Mouse (Mus musculus): ENCODE results near the gene Gstt1. TPM values are rescaled to one million over a fixed set of nuclear protein-coding genes. Genes with fewer than 3 reads are reported as not detected.
"Not testable (repeated sequence)": the region's sequence is repeated elsewhere in the genome, so short reads cannot be mapped to it uniquely, and the experiment has no call there.

Gstt1 gene
- total RNA-seq, 2 experiments from 2014 or later = 12.0 to 12.5 TPM

DNA sequence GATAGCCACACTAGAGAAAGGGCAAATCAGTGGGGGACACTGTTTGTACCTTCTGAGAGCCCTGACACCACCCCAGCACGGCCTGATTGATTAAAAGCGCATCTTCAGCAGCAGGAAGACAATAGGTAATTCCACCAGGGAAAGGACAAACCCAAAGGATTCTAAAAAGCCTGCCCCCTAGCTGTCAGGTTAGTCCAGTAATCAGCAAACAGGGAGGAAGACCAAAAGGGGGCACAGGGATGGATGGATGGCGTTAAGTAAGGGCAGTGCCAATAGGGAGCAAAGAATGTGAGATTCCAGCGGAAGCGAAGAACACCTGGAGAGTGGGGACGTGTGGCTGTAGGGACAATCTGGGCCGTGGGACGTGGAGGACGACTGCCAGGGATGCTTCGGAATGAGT, 20.3 kb upstream of the Gstt1 start:
- no peak for DNase-seq

DNA sequence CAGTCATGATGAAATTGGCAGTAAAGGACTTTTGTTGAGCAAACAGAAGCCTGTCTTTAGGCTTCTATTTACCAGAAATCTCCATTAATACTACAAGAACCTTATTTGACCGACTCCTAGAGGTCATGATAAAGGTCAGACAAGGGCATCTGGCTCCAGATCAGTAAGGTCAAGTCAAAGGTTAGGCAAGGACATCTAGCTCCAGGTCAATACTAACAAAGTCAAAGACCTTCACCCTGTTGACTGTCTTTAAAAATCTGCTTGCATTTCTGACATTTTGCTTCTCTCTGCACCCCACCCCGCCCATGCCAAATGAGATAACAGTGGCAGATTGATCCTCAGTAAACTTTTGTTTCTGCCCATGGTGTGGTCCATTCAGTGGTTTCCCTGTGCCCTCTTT, 5.8 kb upstream of the Gstt1 start:
- DNase-seq = no peak

DNA sequence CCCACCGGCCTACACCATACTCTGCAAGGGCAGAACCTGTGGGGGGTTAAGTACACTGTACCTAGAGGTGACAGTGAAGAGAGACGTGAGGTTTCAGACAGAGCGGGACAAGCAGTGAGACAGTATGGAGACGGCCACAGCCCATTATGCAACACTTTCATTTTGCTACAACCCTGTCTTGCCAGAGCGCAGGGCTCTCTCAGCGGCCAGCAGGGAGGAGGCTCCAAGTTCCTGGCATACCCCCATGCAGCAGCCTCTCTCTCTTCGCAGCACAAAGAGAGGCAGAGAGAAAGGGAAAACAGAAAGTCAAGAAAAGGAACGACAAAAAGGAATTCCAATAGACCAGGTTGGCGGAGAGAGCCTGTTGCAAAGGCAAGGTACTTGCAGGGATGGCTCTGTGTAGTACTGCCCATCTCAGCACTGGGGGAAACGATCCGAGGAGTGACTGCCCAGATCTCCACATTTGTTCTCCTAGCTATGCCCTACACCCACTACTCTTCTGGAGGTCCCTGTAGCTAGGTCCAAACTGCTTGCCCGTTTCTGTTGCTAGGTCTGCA, 687 bp downstream of the Gstt1 start:
- DNase-seq = peak; percentile 43

DNA sequence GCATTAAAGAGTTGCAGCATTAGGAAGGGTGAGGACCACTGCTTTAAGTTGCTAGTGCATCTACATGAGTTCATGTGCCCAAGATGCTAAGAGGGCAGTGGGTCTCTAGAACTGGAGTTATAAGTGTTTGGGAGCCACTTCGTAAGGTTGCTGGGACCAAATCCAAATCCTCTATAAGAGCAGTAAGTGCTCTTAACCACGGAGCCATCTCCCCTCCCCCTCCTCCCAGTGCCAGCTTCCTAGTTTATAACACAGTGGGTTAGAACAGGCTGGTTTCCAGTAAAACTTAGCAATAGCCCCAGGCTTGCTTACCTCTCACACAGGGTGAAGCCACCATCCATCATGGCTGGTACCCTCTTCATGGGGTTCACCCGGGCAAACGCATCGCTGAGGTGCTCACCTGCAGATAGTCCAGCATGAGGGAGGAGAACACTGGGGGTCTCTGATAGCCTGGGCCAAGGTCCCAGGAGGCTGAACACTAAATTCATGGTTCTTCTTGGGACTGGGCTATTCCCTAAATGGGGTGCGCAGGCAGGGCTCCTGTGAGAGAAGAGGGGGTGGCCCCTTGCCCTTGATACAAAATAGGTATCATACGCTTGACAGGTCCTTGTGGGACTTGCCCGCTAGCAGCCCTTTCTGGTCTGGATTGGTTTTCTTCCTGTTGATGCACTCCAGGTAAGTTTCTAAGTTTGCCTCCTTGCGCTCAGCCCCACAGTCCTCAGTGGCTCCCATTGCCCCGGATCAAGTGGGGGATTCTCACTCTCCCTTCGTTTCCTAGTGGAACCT, 1.5 kb downstream of the Gstt1 start:
- DNase-seq = no peak

DNA sequence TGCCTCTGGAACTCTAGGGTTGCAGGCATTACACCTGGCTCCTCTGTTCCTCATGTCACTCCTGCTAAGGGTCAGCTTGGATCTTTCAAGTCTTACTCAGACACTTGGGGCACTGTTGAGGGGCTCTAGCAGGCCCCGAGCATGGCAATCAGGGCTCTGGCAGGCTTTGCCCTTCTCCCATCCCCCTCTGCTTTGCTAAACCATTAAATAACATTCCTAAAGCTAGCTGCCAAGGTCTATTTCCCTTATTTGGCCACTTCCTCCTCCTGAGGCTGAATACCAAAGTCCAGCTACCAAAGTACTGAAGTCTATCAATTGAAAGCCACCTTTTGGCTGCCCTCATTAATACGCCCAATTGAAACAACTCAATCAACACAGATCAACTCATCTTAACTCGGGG, 3.5 kb downstream of the Gstt1 start:
- DNase-seq = no peak

DNA sequence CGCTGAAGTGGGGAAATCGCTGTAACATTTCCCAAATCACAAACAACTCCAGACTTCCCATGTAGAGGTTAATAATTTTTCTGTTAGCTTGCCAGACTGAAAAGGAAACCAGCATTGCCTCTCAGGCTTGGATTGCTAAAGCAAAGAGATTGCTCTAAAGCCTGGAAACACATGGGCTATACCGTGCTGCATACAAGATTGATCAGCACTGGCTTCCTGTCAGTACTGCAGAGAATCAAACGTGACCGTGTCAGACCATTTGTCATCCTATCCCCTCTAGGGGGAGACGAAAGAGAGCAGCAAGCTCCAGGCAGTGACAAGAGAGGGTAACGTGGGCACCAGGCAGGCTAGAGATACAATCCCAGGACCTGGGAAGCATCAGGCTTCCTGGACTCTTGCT, 7.6 kb downstream of the Gstt1 start:
- DNase-seq = no peak

DNA sequence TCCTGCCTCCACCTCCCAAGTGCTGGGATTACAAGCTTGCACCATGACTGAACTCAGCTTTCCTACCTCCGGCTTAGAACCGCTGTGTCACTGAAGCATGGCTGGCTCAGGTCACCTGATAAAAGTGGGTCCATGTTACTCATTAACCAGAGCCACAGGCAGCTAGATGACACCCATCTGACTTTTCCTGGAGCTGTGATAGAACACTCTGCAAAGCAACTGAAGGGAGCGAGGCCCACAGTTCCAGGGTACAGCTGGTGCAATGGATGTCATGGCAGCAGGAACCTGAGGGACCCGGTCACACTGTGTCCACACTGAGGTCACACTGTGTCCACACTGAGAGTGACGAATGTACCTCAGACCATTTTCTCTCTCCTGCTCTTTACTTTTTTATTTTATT, 8.5 kb downstream of the Gstt1 start:
- no peak for DNase-seq

DNA sequence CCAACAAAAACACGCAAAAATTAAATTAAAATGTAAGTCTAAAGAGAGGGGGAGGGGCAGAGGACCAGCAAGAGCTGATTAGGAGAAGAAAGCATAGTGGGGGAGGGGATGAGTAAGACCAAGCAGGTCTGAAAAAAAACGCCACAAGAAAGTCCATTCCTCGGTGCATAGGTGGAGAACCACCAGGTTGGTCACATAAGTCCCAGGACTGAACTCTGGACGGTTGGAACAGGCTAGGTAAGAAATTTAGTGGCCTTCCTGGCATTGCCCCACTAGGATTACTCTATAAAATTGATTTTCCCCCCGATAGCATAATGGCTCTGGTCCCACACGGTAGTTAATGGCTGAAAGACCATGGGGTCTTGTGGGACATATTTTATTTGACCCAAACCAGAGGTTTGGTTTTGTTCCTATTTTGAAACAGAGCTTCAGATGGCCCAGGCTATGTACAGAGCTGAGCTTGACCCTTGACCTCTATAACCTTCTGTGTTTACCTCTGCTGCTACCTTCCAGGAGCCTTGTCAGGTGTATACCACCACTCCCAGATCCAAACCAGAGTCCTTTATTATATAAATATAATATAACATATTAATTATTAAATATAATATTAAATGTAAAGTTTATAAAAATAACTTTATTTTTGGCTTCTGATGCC, 9.2 kb downstream of the Gstt1 start:
- no peak for DNase-seq

DNA sequence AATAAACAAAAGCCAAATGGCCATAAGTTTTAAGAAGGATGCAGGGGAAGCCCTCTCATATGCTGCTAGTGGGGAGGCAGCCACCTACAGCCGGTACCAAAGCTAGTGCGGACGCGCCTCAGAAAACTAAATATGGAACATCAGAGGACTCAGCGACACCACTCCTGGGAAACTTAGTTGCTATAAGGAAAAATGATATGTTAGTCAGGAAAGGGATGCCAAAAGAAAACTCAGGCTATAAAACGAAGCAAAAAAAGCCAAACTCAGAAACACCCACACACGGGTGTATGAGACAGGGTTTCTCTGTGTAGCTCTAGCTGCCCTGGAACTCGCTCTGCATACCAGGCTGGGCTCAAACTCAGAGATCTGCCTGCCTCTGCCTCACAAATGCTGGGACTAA, 10.1 kb downstream of the Gstt1 start:
- DNase-seq = no peak

DNA sequence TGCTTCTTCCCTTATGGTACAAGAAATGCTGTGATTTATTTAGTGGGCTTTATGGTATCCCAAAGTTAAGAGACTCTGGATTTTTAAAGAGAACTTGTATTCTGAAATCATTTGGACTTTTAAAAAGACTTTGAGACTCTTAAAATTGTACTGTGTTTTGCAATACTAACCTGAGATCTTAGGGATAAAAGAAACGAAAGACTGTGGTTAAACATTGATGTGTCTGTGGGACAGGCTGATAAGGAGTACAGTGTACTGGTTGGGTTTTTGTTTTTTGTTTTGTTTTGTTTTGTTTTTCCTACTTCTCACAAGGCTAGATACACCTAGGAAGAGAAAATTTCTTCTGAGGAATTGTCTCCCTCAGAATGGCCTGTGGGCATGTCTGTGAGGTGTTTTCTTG, 12.9 kb downstream of the Gstt1 start:
- no peak for DNase-seq

DNA sequence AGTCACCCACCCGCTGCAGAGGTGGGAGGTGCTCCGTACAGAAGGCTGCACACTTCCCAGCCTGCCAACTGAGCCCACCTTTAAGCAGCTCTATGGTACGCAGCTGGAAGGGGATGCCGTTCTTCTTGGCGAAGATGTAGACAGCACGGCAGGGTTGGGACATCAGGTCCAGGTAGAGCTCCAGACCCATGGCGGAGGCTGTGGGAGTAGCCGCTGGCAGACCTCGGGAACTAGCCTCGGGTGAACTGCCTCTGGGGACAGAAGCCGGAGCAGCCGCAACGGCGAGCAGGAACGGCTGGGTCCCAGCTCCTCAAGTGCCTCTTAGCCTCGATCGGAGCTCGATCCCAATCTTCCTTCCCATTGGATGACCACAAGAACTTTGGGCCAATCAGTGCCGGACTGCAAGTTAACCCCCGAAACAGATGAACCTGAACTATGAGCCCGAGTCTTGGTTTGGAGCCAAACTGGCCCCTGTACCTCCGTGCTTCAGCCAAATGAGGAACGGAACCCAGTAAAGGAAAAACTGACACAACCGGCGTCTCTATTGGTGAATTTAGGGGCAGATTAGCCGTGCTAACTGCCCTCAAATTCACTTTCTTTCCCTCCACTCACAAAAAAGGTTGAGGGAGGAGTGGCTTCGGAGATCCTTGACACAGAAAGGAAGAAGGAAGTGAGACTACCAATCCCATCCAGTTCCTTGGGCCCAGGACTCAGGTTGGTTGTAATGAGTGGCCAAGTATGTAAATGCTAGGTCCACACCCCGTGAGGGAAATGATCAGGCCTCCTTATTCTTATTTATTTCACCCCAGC, 17.4 kb downstream of the Gstt1 start, which contains the start of the genes Gm20441 and Gstt3:
Gm20441 (minus strand) TSS at position 186 of the 810 bp plus-strand sequence.
Gstt3 (minus strand) TSS at position 646 of the 810 bp plus-strand sequence.
- peak; percentile 61 for DNase-seq

DNA sequence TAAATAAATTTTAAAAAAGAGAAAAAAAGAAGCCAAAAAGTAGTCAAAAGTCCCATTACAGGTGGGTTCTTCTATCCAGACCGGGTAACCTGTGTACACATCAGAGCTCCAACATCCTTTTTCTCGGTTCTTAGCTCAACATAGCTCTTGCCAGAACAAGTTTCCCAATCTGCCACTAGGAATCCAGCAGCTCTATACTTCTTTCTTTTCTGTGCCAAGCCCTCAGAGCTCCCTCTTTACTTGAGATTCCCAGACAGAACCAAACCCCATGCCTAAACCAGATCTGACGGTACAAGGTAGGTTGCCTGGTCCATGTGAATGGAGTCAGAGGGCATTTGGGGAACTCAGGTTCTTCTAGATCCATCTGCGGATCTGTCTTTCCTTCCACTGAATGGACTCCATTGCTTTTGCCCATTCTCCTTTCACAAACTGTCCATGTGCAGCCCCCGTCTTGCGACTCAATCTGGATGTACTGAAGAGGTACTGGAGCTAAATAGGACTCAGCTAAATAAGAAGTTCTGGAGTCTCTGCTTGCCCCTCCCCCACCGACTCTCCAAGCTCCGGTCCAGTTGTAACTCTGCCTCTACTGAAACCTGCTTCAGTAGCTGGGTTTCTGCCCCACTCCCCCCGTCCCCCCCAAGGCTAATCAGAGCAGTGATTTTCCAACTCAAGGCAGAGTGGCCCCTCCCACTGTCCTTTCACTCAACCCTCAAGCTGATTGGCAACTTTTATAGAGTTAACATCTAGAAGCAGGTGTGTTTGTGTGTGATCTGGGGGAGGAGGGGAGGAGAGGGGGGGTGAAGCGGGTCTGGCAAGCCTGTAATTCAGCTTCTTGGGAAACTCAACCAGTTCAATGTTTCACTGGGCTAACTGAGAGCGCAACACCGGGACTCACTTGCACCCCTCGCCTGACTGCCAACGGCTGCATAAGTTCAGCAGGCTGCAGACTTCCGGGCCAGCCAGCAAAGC, 18.9 kb downstream of the Gstt1 start:
- DNase-seq = no peak

DNA sequence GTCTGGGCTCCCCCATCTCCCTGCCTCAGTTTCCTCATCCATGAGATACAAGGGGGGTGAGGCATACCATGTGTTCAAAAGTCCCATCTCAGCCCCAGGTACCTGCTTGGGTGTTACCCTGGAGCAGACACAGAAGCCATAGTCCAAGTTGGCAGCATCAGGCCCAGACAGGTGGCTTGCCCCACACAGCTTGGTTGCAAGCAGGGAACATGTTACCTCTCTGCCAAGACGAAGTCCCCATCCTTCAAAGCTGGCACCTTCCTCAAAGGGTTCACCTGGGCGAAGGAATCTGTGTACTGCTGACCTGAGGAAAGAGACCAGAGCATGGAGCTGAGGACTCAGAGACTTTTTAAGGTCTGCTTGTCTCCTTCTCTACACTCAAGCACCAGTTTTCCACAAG, 20.5 kb downstream of the Gstt1 start:
- DNase-seq = no peak

DNA sequence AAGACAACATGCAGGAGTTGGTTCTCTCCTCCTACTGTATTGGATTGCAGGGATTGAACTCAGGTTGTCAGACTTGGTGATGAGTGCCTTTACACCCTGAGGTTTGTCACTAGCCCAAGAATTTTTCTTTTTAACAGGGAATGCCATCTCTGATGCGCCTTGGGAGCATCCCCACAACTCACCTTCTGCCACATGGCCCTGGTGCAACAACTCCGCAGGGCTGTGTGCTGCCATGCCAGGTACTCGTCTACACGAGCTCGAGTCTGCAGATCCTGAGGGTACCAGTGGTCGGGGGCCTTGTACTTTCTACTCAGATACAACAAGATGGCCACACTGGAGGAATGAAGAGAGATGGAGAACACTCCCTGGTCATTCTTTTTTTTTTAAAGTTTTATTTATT, 21.8 kb downstream of the Gstt1 start:
- no peak for DNase-seq

DNA sequence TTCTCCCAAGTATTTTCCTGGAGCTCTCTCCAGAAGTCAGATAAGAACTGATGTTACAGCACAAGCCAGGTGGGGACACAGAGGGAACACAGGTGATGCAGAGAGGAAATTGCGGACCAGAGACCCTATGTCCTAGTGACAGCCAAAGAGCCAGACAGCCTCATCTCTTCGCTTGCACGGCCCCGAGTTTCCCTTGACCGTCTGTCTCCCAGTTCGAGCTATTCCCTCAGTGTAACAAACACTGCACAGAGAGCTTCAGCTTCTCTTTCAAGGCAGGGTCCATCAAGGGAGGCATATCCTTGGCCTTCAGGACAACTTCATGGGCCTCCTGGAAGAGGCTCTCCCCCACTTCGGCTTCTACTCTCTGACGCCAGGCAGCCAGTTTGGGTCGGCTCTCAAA, 23.8 kb downstream of the Gstt1 start:
- DNase-seq = no peak

DNA sequence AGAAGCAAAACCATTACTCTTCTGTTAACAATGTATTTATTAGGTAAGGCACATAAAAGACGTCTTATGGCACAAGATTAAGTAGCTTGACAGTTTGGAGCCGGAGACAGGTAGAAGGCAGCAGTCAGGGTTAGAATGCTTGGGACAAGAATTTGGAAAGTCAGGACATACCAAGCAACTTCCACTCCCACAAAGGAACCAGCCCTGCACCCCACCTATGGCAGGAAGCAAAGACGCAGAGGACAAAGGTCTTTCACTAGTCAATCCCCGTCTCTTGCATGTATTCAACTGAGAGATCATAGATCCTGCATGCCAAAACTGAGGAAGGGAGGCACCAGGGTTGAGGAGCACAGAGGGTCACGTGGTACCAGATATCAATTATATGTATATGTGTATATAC, 24.3 kb downstream of the Gstt1 start:
- no peak for DNase-seq

DNA sequence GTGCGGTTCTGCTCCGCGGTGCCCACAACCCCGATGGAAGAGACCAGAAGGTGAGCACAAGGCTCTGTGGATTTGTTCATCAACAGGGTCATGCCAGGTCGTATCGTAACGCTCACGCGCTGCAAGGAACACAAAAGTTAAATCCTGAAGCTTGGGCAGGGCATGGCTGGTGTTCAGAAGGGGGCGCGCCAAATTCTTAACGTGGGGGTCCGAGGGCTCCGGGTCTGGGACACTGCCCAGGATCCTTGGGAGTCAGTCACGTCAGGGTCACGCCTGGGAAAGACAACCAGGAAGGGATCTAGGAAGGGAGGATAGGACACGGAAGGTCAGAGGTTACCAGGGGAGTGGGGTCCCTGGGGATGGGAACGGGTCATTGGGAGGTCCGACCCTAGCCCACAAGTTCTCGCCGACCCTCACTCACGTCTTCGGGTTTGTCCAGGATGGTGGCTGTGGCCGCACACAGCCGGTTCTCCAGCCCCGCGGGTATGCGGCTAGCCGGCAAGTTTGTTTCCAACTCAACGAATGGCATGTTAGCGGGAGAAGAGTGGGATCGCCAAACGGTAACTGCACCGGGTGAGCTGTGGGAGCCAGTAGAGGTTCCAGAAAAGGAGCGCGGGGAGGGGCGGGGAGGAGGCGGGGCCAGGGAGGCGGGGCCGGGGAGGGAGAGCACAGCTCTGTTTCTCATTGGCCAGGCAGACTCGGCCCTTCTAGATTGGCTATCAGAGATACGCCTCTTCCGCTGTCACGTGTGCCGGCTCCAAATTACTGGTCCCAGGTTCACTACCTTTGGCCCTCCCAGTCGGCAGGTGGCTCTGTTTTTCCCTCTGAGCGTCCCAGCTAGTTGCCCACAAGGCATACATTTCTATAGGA, 25.4 kb downstream of the Gstt1 start, which contains the start of gene Ddt:
Ddt (minus strand) TSS at position 620 of the 870 bp plus-strand sequence.
- DNase-seq = peak; percentile 83

DNA sequence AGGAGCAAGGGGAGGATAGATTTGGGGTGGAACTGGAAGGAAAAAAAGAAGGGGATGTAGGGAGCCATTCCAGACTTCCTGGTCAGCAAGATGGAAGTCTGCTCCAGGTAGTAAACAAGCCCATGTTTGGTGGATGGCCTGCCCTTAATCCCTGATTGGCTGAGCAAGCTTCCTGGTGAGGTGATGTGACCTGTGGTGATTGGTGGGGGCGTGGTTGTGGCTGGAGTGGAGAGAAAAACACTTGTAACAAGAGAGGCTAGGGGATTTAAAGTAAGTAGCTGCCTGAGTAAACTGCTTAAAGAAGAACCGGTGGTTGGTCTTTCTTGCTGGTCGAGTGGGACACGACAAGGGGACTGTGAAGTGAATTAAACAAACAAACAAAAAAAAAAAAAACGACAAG, 30.6 kb downstream of the Gstt1 start:
- DNase-seq = not testable (repeated sequence)

DNA sequence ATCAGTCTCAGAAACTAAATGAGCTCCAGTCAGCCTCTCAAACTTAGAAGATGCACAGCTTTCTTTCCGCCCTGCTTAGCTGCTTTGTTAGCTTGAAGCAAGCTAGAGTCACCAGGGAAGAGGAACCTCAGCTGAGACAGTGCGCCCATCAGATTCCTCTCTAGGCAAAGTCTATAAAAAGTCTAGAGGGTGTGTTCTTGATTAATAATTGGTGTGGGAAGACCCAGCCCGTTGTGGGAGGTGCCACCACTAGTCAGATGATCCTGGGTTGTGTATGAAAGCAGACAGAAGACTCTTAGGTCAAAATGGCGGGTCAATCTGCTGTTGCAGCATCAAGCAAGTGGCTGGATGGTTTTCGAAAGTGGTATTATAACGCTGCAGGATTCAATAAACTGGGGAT, 31.5 kb downstream of the Gstt1 start:
- DNase-seq = no peak

Measured in gastrocnemius, postnatal 10 days (tissue).